Mouse (Mus musculus): ENCODE measurements at regions not wholly inside any gene's neighbourhood (a gene's known extent, or its start where the extent isn't known, plus 50 kb on each side); places are given as distances from the start of the nearest gene placed in this dataset.
A peak's percentile ranks its signal among the peaks of the same experiment; 100 is the strongest.

DNA sequence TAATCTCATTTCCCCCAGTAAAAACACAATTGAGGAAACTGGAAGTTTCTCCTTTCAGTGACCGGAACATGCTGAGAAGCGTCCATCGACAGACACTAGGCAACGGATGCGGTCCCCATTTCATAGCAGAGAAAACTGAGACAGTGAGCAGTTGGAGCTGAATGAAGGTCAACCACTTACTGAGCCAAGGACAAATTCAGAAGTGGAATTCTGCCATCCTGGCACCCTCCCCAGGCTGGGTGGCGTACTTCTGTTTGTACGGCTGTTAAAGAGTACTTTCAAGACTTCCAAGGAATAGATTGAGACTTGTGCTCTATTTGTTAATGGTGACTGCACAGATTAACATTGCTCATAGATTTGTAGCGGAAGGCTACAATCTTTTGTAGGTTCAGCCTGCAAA lies 54.2 kb upstream of the Bhlhe40 start:
- ATAC-seq (replicated peaks in 1 of 2; ENCODE audit: insufficient read depth in 1 of 2, low FRiP score in 2 of 2, low TSS enrichment in 1 of 2, low read depth in 1 of 2, poor library complexity in 2 of 2, severe bottlenecking in 2 of 2) = no peak

DNA sequence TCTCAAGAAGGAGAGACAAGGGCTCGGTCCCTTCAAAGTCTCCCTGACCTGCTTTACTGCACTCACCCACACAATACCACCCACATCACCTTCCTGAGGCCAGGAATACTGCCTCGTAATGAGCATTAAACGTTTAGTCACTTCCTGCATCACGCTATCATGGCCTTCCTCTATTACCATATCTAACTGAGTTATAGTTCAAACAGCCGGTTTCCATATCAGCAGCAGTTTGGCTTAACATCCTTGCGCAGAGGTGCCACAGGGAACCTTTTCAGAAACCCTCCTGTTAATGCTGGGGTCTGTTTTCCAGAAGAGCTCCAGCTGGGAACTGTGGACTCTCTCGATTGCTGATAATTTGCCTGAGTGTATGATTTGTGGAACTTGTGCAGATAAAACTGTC lies 52.1 kb upstream of the Bhlhe40 start:
- ATAC-seq (replicated peaks in 1 of 2; ENCODE audit: insufficient read depth in 1 of 2, low FRiP score in 2 of 2, low TSS enrichment in 1 of 2, low read depth in 1 of 2, poor library complexity in 2 of 2, severe bottlenecking in 2 of 2) = peak; percentile 51 to 53; a peak in 2 of 4 replicates
